Mouse (Mus musculus) left cerebral cortex, postnatal 36 days (tissue): ENCODE results near the gene BC049715. TPM values are rescaled to one million over a fixed set of nuclear protein-coding genes. Genes with fewer than 3 reads are reported as not detected.
"Not testable (repeated sequence)": the region's sequence is repeated elsewhere in the genome, so short reads cannot be mapped to it uniquely, and the experiment has no call there.

Source experiments
- DNase-seq, 2 experiments: peaks; one replicate each; pipeline ENCODE4 v3.0.0; 2021 to 2022; ENCODE audit warnings: low spot score in 2 of 2, mixed read lengths in 1 of 2
- intact Hi-C: fragments of 180-260 bp; cut with DNase I; formaldehyde crosslinking; loops from one replicate; pipeline ENCODE4 v1.15.1; 2025
- total RNA-seq, 2 experiments: library from RNA; stranded (reverse); gene quantifications; 2 replicates each; pipeline ENCODE4 v1.2.3; 2021

BC049715 gene
- 1 to 10 TPM; 3.5 to 4.7 TPM for total RNA-seq

DNA sequence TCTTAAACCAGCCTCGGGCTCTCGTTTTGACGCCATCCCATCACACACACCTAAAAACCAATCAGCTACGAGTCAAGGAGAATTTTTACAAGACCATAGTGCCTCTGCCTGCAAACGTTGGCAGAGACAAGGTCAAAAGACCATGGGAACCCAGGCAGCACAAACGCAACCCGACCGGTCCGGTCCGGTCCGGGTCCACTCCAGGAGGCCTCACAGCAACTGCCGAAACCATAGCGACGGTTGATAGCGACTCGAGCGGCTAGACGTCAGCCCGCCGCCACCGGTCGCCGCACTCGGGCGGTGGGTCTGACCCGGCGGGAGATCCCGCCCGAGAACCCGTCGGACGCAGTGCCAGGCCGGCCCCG is at the start of gene BC049715:
TSS of gene BC049715 (plus strand) at position 111 of the 365 bp plus-strand sequence.
- intact Hi-C loops = loop anchor here (1.0 kb wide), 1 partner anchor 21 kb away; no protein-coding TSS in a partner anchor

DNA sequence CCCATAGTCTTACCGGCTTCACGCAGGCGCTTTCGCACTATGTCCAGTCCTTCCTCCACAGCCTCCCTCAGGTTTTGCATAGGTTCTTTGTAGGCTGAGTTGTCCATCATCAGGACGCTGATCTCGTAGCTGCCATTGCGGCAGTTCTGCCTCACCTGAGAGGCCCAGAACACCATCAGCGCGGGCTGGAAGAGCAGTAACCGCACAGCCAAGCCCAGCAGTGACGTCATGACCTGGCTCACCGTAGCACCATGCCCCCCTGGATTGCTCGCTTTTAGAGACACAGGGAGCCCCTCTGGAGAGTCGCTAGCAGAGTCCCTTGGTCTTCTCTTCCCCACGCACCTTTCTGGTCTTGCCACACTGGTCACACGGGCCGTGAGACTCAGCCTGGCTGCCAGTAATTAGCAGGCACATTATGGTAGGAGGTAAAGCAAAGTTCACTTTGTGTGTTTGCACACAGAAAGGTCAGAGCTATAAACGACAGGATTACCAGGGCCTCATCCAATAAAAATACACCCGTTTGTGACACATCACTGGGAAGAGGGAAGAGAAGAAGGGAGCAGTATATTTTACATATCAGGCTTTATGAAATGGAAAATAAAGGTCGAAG is 45.9 kb upstream of the BC049715 start, which contains the start of gene Gucy2c:
TSS of gene Gucy2c (minus strand) at position 389 of the 610 bp plus-strand sequence.
- intact Hi-C loops = no loop called here
- DNase-seq = no peak

More for the DNA sequence above, at the start of gene BC049715:
- no peak for DNase-seq

DNA sequence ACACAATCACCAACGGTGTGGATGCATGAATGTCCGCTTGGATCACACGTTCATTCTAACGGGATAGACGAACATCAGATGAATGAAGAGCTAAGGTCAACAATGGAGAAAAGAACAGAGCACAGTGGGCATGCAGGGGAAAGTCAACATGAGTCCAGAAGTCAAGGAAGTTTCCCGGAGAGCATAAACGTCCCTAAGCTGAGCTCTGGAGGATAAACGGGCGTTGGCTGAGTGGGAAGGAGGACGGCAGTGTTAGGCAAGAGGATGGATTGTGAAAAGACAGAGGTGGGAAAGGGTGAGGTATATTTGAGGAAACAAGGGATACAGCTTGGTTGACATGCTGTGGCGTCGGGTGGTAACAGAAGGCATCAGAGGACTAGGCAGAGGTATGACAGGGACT is 45.3 kb upstream of the BC049715 start:
- intact Hi-C loops = no loop called here
- no peak for DNase-seq

DNA sequence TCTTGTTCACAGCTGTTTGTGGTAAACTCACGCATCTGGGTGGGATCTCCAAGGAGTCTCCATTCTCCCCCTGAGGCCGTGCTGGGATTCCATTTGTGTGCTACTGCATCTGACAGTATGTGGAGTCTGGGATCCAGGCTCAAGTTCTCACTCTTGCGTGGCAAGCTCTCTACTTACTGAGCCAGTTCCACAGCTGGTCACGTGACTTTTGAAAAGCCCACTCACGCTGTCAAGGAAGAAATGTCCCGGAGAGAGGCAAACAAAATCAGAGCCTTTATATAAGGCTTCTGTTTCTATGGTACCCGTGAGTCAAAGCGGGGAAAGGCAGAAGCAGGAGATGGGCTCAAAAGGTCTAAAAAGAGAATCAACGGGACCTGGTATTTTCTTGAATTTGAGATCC is 44.7 kb upstream of the BC049715 start:
- intact Hi-C loops = no loop called here
- peak; percentile 7 to 11 for DNase-seq

DNA sequence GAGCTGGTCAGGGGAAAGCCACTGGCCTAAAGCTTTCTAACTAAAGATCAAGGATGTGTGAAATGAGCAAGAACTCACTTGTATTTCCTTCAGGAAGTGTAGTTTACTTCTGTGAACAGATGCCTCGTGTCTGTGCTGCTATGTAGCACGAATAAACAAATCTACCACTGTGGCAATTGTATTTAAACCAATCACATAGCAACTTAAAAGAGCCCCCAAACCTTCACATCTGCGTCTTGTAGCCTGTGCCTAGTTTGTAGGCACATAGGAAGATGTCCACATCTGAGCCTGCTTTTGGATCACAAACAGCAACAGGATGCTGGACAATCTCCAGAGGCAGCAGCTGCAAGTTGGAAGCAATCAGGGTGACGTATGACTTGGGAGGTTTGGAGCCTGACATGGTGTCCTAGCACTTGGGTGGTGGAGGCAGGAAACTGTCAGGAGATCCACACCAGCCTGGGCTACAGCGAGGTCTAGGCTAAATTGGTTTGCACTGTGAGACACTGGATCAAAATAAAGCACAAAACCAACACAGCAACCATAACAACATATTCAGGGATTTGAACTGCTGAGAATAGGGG is 37.9 kb upstream of the BC049715 start:
- DNase-seq = no peak

DNA sequence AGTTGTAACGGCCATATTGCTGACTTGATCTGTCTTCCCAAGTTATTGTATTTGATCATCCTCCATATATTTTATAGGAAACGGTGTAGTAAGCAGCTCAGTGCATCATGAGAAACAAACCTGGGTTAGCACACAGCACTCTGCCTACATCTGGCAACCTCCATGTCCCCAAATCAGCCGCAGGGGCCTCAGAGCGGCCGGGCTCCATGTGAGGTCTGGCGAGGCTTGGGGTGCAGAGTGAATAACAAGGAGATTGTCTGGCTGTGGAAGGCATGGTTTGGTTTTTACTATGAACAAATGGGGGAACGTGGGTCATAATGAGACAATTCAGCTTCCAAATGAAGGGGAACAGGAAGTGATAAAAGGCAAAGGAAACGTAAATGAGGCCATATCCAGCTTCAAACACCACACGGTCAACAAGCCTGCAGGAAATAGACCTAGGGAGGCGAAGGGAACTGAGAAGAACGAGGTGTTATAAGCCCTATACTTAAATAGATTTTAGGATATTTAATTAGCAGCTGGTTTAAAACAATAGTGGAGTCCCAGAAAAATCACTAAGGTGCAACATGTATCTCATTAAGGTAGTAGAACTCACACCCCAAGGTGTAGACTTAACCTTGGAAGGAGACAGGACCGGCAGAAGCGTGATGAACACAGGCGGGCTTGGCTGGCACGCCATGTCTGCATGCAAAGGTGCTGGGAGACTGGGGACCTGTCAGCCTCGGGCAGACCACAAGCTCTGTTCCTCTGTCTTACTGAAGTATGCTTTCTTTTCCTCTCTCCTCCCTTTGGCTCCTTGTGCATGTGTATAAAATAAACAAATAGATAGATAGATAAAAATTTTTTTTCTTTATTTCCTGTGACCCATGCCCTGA is 34.3 kb upstream of the BC049715 start:
- no peak for DNase-seq
- intact Hi-C loops = no loop called here

More for the DNA sequence above, 37.9 kb upstream of the BC049715 start:
- intact Hi-C loops = no loop called here

DNA sequence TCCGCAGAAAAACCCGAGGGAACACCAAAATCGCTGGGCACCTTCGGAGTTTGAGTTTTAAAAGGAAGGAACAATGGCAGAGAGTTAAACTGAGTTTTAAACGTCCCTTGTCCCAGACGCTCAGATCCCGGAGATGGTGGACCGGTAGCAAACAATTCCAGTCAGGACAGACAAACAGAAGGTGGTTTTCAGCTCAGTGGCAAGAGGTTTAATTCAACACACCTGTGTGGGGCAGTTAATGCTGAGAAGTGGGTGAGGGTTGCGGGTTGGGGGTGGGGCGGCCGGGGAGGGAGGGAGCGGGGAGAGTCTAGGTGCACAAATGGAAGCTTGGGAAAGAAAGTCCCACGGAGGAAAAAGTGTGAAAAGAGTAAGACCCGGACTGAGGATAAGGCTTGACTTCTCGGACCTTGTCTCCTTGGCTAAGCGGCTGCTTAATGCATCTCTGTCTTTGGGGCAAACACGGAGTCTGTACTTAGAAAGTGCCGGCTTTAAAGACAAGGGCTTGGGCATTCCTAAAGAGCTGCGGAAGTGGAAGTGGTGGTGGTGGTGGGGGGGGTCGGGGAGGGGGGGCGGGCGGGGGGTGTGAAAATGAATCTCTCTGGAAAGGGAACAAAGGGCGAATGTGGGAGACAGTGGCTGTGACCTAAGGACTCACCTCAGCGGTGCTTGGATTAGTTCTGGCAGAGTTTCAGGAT is 33.4 kb upstream of the BC049715 start:
- intact Hi-C loops = no loop called here
- DNase-seq = no peak

DNA sequence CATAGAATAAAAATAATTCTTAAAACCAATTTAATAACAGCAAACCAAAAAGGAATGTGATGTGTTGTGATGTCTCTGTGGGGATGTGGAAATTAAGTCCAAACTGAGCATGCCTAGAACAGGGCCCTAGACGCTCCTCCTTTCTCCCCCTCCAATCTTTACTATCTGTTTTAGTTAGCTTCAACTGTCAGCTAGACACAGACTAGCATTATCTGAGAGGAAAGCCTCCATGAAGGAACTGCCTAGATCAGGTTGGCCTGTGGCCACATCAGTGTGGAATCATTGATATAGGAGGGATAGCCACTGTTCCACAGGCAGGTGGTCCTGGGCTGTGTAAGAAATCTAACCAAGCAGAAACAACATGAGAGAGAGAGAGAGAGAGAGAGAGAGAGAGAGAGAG is 32.3 kb upstream of the BC049715 start:
- intact Hi-C loops = no loop called here

DNA sequence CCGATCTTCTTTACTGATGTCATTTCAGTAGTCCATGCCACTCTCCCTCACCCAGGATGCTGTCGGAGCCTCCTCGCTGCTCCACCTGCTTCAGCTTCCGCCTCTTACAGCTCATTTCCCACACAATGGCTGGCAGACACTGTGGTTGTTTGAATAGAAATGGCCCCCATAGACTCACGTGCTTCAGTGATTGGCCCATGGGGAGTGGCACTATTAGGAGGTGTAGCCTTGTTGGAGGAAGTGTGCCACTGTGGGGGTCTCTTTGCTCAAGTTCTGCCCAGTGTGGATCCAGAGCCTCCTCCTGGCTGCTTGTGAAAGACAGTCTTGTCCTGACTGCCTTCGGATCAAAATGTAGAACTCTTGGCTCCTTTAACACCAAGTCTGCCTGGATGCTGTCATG is 31.6 kb upstream of the BC049715 start:
- intact Hi-C loops = no loop called here
- DNase-seq = no peak

More for the DNA sequence above, 32.3 kb upstream of the BC049715 start:
- no peak for DNase-seq

DNA sequence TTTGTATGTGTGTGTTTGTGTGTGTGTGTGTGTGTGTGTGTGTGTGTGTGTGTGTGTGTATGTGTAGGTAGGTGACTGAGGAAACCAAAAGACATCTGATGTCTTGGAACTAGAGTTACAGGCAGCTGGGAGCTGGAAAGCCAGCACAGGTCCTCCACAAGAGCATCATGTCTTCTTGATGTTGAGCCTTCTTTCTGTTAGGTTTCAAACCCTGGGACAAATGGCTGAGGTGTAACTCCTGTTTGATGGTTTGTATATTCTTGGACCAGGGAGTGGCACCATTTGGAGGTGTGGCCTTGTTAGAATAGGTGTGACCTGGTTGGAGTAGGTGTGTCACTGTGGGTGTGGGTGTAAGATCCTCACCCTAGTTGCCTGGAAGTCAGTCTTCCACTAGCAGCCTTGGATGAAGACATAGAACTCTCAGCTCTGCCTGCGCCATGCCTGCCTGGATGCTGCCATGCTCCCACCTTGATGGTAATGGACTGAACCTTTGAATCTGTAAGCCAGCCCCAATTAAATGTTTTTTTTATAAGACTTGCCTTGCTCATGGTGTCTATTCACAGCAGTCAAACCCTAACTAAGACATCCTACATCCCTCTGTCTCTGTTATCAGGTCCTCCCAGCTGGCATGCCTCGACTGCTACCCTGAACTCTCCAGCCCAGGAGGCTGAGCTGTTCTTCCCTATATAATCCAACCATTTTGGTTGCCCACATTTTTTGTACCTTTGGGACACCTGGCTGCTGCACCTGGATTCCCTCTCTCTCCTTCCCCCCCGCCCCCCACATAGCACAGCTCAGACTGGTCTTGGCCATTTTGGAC is 29.3 kb upstream of the BC049715 start:
- DNase-seq, intact Hi-C loops: not testable (repeated sequence)

DNA sequence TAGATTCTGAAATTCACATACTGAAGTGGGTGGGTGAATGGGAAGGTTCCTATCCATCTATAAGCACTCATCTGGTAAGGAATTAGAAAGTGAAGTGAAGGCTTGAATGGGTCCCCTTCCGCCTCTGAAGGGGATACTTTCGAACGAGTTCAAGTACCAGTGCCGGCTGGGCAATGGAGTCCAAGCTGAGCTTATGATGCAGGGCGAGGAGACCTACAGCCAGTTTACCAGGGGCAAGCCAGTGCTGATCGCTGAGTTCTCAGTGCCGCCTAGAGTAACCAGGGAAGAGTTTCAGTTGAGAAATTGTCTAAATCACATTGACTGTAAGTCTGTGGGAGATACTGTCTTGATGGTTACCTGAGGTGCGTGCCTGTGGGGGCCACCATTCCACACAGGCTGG is 26.7 kb upstream of the BC049715 start:
- no peak for DNase-seq
- intact Hi-C loops = no loop called here

DNA sequence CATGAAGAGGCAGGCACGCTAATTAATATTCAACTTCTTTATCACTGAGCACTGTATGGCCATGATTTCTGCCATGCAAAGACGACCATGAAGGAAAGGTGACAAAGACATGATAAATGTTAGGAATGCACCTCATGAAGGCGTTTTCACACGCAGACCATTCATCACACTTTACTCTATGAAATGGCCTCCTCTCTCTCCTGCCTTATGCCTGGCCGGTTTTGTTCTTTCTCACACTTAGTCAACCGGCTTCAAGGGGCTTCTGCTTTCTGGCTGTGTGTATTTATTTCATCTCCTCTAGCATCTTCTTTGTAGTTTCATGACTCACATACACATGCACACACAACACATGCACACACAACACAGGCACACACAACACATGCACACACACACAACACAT is 26.2 kb upstream of the BC049715 start:
- no peak for DNase-seq
- intact Hi-C loops = no loop called here

DNA sequence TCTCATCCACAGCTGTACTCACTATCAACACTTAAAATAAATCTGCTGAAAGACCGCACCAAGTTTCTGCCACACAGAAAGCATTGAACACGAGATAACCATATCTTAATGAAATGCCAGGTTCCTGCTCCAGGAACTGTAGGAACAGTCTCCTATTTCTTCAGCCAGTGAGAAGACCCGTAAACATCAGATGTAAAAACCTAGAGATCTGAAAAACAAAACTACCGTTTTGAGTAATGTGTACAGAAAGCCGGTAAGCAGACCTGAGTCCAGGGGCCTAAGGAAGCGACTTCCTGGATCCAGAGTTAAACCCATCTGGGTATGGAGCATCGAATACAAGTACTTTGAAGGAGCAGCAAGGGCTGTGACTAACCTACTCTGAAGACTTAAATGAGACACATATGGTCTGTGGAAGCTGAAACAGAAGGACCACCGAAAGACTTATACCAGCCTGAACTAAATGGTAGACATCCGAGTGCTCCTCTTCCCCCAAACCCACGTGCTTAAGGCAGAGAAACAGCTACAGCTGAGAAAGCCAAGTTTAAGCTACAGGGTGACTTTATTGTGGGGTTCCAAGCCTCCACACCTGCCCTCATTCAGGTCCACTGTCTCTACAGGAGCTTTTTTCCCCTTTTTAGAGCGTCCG is 24.2 kb upstream of the BC049715 start:
- intact Hi-C loops = no loop called here
- no peak for DNase-seq

DNA sequence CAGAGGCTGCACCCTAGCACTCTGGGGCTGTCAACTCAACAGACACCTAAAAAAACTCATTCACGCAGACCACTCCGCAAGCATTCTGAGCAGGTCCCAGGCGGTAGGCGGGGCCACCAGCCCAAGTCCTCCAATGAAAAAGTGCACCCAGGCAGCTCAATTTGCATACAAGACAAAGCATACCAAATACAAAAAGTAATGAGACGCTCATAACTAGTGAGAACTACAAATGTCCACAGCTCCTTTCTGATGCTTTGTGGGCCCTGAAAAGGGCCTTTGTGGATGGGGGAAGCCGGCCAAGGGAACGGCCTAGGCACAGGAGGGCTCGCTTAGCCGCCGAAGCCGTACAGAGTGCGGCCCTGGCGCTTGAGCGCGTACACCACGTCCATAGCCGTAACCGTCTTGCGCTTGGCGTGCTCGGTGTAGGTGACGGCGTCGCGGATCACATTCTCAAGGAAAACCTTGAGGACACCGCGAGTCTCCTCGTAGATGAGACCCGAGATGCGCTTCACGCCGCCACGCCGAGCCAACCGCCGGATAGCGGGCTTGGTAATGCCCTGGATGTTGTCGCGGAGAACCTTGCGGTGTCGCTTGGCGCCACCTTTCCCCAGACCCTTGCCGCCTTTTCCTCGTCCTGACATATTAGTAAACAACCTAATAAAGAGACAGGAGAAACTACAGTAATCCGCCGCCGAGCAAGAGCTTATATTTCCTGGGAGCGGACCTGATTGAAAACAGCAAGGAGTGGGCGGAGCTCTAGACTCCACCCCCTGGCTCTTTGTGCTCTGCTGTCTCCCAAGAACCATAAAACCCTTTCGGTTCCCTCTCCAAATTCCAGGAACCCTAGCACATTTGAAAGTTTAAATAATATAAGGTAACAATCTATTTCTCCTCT is 23.4 kb upstream of the BC049715 start, which contains the start of gene Hist4h4:
TSS of gene Hist4h4 (minus strand) at position 677 of the 895 bp plus-strand sequence.
- DNase-seq = peak; percentile 94 to 97
- intact Hi-C loops = no loop called here

DNA sequence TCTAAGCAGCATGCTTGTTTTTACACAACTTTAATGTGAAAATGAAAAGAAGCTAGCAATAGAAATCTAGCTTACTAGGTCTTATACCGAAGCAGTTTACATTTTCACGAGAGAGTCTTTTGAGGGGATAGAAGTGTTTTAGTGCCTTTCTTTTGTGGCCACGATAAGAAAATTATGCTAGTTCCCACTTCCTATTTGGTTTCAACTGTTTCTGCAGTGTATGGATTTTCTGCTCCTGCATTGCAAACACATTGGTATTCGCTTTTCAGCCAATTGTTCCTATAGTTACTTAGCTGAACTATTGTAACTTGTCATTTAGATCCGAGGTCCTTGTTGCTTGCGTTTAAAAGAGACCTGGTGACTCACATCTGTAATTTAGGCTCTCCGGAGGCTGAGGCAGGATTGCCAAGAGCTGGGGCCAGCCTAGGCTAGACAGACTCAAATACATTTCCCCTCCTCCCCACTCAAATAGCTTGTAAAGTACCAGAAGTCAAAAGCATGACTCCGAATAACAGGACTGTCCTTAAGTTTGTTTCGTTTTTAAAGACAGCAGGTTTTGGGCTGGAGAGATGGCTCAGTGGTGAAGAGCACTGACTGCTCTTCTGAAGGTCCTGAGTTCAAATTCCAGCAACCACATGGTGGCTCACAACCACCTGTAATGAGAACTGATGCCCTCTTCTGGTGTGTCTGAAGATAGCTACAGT is 22.6 kb upstream of the BC049715 start:
- intact Hi-C loops = no loop called here

DNA sequence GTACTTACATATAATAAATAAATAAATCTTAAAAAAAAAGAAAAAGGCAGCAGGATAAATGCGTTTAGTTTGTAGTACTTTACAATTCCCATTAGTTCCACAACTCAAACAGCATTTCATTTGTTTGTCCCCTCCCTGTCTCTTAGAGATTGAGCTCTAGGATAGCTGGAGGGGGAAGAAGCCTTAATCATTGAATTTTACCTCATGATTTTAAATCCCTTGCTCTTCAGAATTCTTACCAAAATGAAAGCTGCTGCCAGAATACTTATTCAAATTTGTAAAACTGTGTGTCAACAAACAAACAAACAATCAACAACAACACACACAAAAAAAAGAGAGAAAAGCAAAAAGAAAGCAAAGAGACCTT is 22.0 kb upstream of the BC049715 start:
- DNase-seq = no peak
- intact Hi-C loops = no loop called here

More for the DNA sequence above, 22.6 kb upstream of the BC049715 start:
- DNase-seq = no peak

DNA sequence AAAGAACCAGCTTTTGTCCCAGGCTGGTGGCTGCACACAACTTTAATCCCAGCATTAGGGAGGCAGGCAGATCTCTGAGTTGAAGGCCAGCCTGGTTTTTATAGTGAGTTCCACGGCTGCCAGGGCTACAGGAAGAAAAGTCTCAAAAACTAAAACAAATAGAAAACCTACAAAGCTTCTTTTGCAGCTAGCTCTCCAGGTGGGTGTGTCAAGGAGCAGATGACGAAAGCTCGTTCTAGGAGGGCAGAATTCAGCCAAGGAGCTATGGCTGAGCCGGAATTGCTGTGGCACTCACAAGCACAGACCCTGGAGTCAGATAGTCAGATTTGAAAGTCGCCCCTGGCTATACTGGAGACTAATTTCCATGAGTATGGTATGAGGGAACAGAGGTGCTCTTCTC is 20.6 kb upstream of the BC049715 start:
- intact Hi-C loops = loop anchor here (1.0 kb wide), 1 partner anchor 20 kb away; the partner anchor contains the start of gene BC049715
- no peak for DNase-seq
